Mouse (Mus musculus) MEL (cell line): ENCODE data around the gene Rnf208. TPM values are rescaled to one million over a fixed set of nuclear protein-coding genes. Genes with fewer than 3 reads are reported as not detected.

Experiments
- DNase-seq: peaks from one replicate; pipeline ENCODE4 v3.0.0; 2011; ENCODE audit warnings: low read depth, low spot score
- H3K27ac ChIP-seq: 2 replicates; pipeline ENCODE4 v1.5.1; 2012; ENCODE audit warnings: low read depth, mild to moderate bottlenecking, control low read depth, low read length, moderate library complexity; ENCODE audit not compliant: control insufficient read depth
- H3K27me3 ChIP-seq, 2 experiments: fragments of 150-350 bp in 1 of 2; sonication (generic) in 1 of 2; 2 replicates each; pipeline ENCODE4 v1.6.1; 2012; ENCODE audit warnings: low read length in 2 of 2, mild to moderate bottlenecking in 2 of 2, improper control_type of control experiment in 1 of 2, moderate library complexity in 1 of 2; ENCODE audit not compliant: insufficient read depth in 2 of 2, control insufficient read depth in 1 of 2
- H3K36me3 ChIP-seq, 2 experiments: 2 replicates each; pipeline ENCODE4 v1.6.1; 2012 to 2014; ENCODE audit warnings: low read length in 2 of 2, improper control_type of control experiment in 1 of 2, inconsistent platforms in 1 of 2, mild to moderate bottlenecking in 1 of 2; ENCODE audit not compliant: insufficient read depth in 2 of 2, control insufficient read depth in 1 of 2
- H3K4me1 ChIP-seq, 2 experiments: fragments of 150-350 bp in 1 of 2; sonication (generic) in 1 of 2; 2 replicates each; pipeline ENCODE4 v1.6.1; 2012; ENCODE audit warnings: low read length in 2 of 2, improper control_type of control experiment in 1 of 2, mild to moderate bottlenecking in 1 of 2; ENCODE audit not compliant: insufficient read depth in 2 of 2, control insufficient read depth in 1 of 2
- H3K4me3 ChIP-seq, 2 experiments: fragments of 150-350 bp in 1 of 2; sonication (generic) in 1 of 2; 2 replicates each; pipeline ENCODE4 v1.5.1; 2012; ENCODE audit warnings: low read depth in 2 of 2, low read length in 2 of 2, mild to moderate bottlenecking in 2 of 2, moderate library complexity in 2 of 2, control low read depth in 1 of 2, improper control_type of control experiment in 1 of 2; ENCODE audit not compliant: control insufficient read depth in 1 of 2, insufficient read depth in 1 of 2
- H3K79me2 ChIP-seq: 2 replicates; pipeline ENCODE4 v1.6.1; 2012; ENCODE audit warnings: mild to moderate bottlenecking, low read length, moderate library complexity; ENCODE audit not compliant: control insufficient read depth, poor library complexity, insufficient read depth
- H3K9ac ChIP-seq: 2 replicates; pipeline ENCODE4 v1.6.1; 2012; ENCODE audit warnings: low read depth, mild to moderate bottlenecking, control low read depth, low read length, moderate library complexity; ENCODE audit not compliant: control insufficient read depth, poor library complexity, severe bottlenecking
- H3K9me3 ChIP-seq: fragments of 150-350 bp; sonication (generic); replicated peaks from 2 replicates; pipeline ENCODE4 v1.6.1; 2012; ENCODE audit warnings: mild to moderate bottlenecking, low read length, improper control_type of control experiment, moderate library complexity; ENCODE audit not compliant: insufficient read depth
- BHLHE40 ChIP-seq: IDR thresholded peaks from 2 replicates; pipeline ENCODE4 v1.6.1; 2012; ENCODE audit warnings: low read depth, mild to moderate bottlenecking, inconsistent platforms, low read length, improper control_type of control experiment, borderline replicate concordance
- CHD1 ChIP-seq: IDR thresholded peaks from 2 replicates; pipeline ENCODE4 v1.6.1; 2012; ENCODE audit warnings: low read depth, mild to moderate bottlenecking, inconsistent platforms, low read length, improper control_type of control experiment
- CTCF ChIP-seq, 3 experiments: IDR thresholded peaks in 2 of 3; conservative IDR thresholded peaks in 1 of 3; 2 replicates each; pipeline ENCODE4 v1.5.1; 2011 to 2012; ENCODE audit warnings: low read length in 3 of 3, low read depth in 2 of 3, mild to moderate bottlenecking in 2 of 3, improper control_type of control experiment in 1 of 3, inconsistent platforms in 1 of 3, mixed read lengths in 1 of 3, moderate library complexity in 1 of 3; ENCODE audit not compliant: control insufficient read depth in 1 of 3, insufficient read depth in 1 of 3, poor library complexity in 1 of 3, severe bottlenecking in 1 of 3
- E2F4 ChIP-seq: IDR thresholded peaks from 2 replicates; pipeline ENCODE4 v1.6.1; 2011; ENCODE audit warnings: low read depth, low read length, improper control_type of control experiment, borderline replicate concordance
- ELF1 ChIP-seq: IDR thresholded peaks from 2 replicates; pipeline ENCODE4 v1.6.1; 2014; ENCODE audit warnings: low read depth, mild to moderate bottlenecking, inconsistent platforms, low read length, improper control_type of control experiment, moderate library complexity
- ETS1 ChIP-seq: IDR thresholded peaks from 2 replicates; pipeline ENCODE4 v1.6.1; 2012; ENCODE audit warnings: low read depth, mild to moderate bottlenecking, inconsistent platforms, low read length, improper control_type of control experiment, moderate library complexity
- GABPA ChIP-seq: IDR thresholded peaks from 2 replicates; pipeline ENCODE4 v1.6.1; 2012; ENCODE audit warnings: low read depth, mild to moderate bottlenecking, inconsistent platforms, low read length, improper control_type of control experiment, moderate library complexity
- GATA1 ChIP-seq: IDR thresholded peaks from 2 replicates; pipeline ENCODE4 v1.6.1; 2011; ENCODE audit warnings: low read depth, low read length, improper control_type of control experiment
- KAT2A ChIP-seq: conservative IDR thresholded peaks from 2 replicates; pipeline ENCODE4 v1.6.1; 2012; ENCODE audit warnings: low read depth, low read length, improper control_type of control experiment, inconsistent platforms
- MAX ChIP-seq: IDR thresholded peaks from 2 replicates; pipeline ENCODE4 v1.6.1; 2011; ENCODE audit warnings: low read length, improper control_type of control experiment
- MEF2A ChIP-seq: IDR thresholded peaks from 2 replicates; pipeline ENCODE4 v1.6.1; 2014; ENCODE audit warnings: low read depth, mild to moderate bottlenecking, inconsistent platforms, low read length, improper control_type of control experiment; ENCODE audit not compliant: poor library complexity, insufficient replicate concordance, severe bottlenecking; ENCODE audit errors: extremely low read depth
- MYC ChIP-seq: IDR thresholded peaks from 2 replicates; pipeline ENCODE4 v1.6.1; 2011; ENCODE audit warnings: low read depth, mild to moderate bottlenecking, low read length, improper control_type of control experiment, moderate library complexity
- NELFE ChIP-seq: IDR thresholded peaks from 2 replicates; pipeline ENCODE4 v1.6.1; 2011; ENCODE audit warnings: low read depth, low read length, improper control_type of control experiment
- POLR2A ChIP-seq, 2 experiments: IDR thresholded peaks; 2 replicates each; pipeline ENCODE4 v1.6.1; 2011 to 2012; ENCODE audit warnings: low read length in 2 of 2, mild to moderate bottlenecking in 2 of 2, control low read depth in 1 of 2, improper control_type of control experiment in 1 of 2, low read depth in 1 of 2, moderate library complexity in 1 of 2; ENCODE audit not compliant: control insufficient read depth in 1 of 2, insufficient read depth in 1 of 2, poor library complexity in 1 of 2
- RAD21 ChIP-seq: IDR thresholded peaks from 2 replicates; pipeline ENCODE4 v1.6.1; 2011; ENCODE audit warnings: mild to moderate bottlenecking, low read depth, low read length, improper control_type of control experiment
- RCOR1 ChIP-seq: IDR thresholded peaks from 2 replicates; pipeline ENCODE4 v1.6.1; 2012; ENCODE audit warnings: low read depth, mild to moderate bottlenecking, inconsistent platforms, low read length, improper control_type of control experiment
- SIN3A ChIP-seq: IDR thresholded peaks from 2 replicates; pipeline ENCODE4 v1.6.1; 2012; ENCODE audit warnings: low read length, improper control_type of control experiment, inconsistent platforms
- SMC3 ChIP-seq: IDR thresholded peaks from 2 replicates; pipeline ENCODE4 v1.6.1; 2011; ENCODE audit warnings: low read depth, low read length, improper control_type of control experiment
- TAL1 ChIP-seq: IDR thresholded peaks from 2 replicates; pipeline ENCODE4 v1.6.1; 2012; ENCODE audit warnings: mild to moderate bottlenecking, inconsistent platforms, low read length, moderate library complexity, mixed read lengths
- ZC3H11A ChIP-seq: IDR thresholded peaks from 2 replicates; pipeline ENCODE4 v1.6.1; 2012; ENCODE audit warnings: low read depth, mild to moderate bottlenecking, inconsistent platforms, low read length, improper control_type of control experiment
- ZKSCAN1 ChIP-seq: IDR thresholded peaks from 2 replicates; pipeline ENCODE4 v1.6.1; 2012; ENCODE audit warnings: low read depth, mild to moderate bottlenecking, inconsistent platforms, low read length, improper control_type of control experiment, moderate library complexity
- polyA plus RNA-seq, 2 experiments: library from polyadenylated mRNA; stranded (reverse) in 1 of 2; unstranded in 1 of 2; fragments of >175 nt in 1 of 2; fragments of >200 nt in 1 of 2; gene quantifications; 2 replicates each; pipeline versions ENCODE4 v1.2.1 to v1.2.4; 2012; ENCODE audit warnings: low replicate concordance in 2 of 2, low read depth in 1 of 2; ENCODE audit not compliant: insufficient read length in 2 of 2, insufficient read depth in 1 of 2, missing spikeins in 1 of 2
- total RNA-seq: library from RNA; depleted of rRNA; stranded (reverse); fragments of 300-350 nt; gene quantifications from 2 replicates; pipeline ENCODE4 v1.2.3, GENCODE M21; 2012

Rnf208 gene
- total and polyA plus RNA-seq, 3 experiments = 6.0 to 21.8 TPM; not detected in 1

DNA sequence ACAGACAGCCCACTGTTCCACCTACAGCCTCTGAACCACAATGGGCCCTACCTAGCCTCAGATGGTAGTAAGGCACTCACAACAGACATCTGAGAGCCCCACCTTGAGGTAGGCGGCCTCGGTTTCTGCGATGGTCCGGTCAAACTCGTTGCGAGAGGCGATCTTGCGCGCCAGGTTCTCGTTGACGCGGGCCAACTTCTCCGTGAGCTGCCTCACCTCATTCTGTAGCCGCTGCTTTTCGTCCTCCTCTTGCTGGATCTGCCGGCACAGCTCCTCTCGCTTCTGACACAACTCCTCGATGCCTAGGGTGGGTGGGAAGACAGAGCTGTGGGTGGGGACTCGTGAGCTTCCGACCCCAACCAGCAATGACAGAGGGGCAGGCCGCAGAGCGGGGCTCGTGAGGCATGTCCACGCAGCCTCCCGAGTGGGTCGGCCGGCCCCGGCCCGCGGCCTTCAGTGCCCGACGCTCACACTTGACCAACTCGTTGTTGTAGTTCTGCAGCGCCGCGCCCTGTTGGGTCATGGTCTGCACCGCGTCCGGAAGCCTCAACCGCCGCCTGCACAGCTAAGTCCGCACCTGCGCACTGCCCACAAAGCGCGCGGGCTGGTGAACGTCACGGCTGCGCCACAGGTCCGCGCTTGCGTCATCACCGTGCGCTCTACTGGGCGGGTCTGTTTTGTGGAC, 29.9 kb downstream of the Rnf208 start, which contains the start of the genes Ssna1 and Anapc2 (continued):
- TF ChIP-seq CTCF (IDR thresholded peaks at IDR 0.05 in 2 of 3, conservative IDR thresholded peaks at IDR 0.05 in 1 of 3; ENCODE audit: control insufficient read depth in 1 of 3, insufficient read depth in 1 of 3, low read depth in 2 of 3, low read length in 3 of 3, poor library complexity in 1 of 3, severe bottlenecking in 1 of 3) = peak in 2 of 3 experiments; percentile 21 to 24; a peak in 3 of 6 replicates
- peak; percentile 63 for TF ChIP-seq MAX
- TF ChIP-seq NELFE = peak; percentile 85
- TF ChIP-seq ETS1 = peak; percentile 59; the same call in 1 of the 2 replicates
- TF ChIP-seq RAD21 = no peak; the same call in 1 of the 2 replicates
- 0 out of 2 replicates have a peak, but pooled peaks have one; percentile 25 for TF ChIP-seq GABPA

DNA sequence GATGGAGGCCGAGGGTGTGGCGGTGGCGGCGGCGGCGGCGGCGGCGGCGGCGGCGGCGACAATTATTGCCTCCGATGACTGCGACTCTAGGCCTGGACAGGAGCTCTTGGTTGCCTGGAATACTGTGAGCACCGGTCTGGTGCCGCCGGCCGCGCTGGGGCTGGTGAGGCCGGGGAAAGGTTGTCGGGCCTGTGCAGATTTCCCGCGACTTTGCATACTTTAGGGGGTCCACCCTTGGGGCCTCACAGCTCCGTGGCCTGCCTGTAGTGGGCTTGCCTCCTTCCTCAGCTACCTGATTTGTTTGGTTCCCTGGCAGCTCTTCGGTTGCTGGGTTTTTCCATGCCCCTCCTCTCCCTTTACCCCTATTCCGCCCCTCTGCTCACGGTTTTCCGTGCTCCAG, 30.5 kb downstream of the Rnf208 start:
- TF ChIP-seq ZKSCAN1 = no peak
- TF ChIP-seq CHD1 = no peak
- TF ChIP-seq NELFE = peak; percentile 1; the same call in 1 of the 2 replicates
- no peak for TF ChIP-seq ELF1
- TF ChIP-seq ZC3H11A = no peak
- no peak for TF ChIP-seq CTCF (IDR thresholded peaks at IDR 0.05 in 2 of 3, conservative IDR thresholded peaks at IDR 0.05 in 1 of 3; ENCODE audit: control insufficient read depth in 1 of 3, insufficient read depth in 1 of 3, low read depth in 2 of 3, low read length in 3 of 3, poor library complexity in 1 of 3, severe bottlenecking in 1 of 3)
- no peak for TF ChIP-seq KAT2A
- TF ChIP-seq SIN3A = peak; percentile 43
- no peak for TF ChIP-seq SMC3
- no peak for DNase-seq
- no peak overlapping the region for H3K27ac ChIP-seq
- peaks cover 1 to 21% of the 10 kb centered on the region in 2 experiments for H3K36me3 ChIP-seq
- peaks cover 31% of the 10 kb centered on the region for H3K79me2 ChIP-seq
- H3K4me1 ChIP-seq = peaks cover 0 to 20% of the 10 kb centered on the region in 2 experiments
- H3K27me3 ChIP-seq = no peaks in the 10 kb centered on the region
- no peaks in the 10 kb centered on the region for H3K9me3 ChIP-seq
- H3K9ac ChIP-seq = peak overlapping the region; percentile 82
- H3K4me3 ChIP-seq = peak overlapping the region; percentile 65 to 78

DNA sequence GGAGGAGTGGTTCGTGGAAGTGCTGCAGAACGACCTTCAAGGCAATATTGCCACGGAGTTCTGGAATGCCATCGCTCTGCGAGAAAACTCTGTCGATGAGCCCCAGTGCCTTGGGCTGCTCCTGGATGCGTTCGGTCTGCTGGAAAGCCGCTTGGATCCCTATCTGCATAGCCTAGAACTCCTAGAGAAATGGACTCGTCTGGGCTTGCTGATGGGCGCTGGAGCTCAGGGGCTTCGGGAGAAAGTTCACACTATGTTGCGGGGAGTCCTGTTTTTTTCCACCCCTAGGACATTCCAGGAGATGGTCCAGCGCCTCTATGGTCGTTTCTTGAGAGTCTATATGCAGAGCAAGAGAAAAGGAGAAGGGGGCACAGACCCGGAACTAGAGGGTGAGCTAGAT, 31.0 kb downstream of the Rnf208 start:
- DNase-seq = no peak
- Histone ChIP-seq H3K9me3 (no peaks in the 10 kb centered on the region), H3K4me1 (peaks cover 0 to 15% of the 10 kb centered on the region in 2 experiments; a peak in 3 of 4 replicates), H3K36me3 (peaks cover 1 to 16% of the 10 kb centered on the region in 2 experiments), H3K27ac (no peak overlapping the region), H3K27me3 (no peaks in the 10 kb centered on the region), H3K4me3 (peak overlapping the region; percentile 65 to 78), H3K79me2 (peaks cover 26% of the 10 kb centered on the region), H3K9ac (peak overlapping the region; percentile 82)
- TF ChIP-seq MEF2A (no peak), MAX (no peak), POLR2A (IDR thresholded peaks at IDR 0.05; ENCODE audit: control insufficient read depth in 1 of 2, insufficient read depth in 1 of 2, low read depth in 1 of 2, low read length in 2 of 2, poor library complexity in 1 of 2) (no peak), TAL1 (no peak), MYC (no peak), RCOR1 (no peak), E2F4 (no peak), ZC3H11A (no peak), ETS1 (no peak), BHLHE40 (no peak), SIN3A (no peak), CHD1 (no peak), GATA1 (no peak), GABPA (no peak)
